Mouse (Mus musculus): ENCODE measurements around the gene Tmem72. TPM values are rescaled to one million over a fixed set of nuclear protein-coding genes. Genes with fewer than 3 reads are reported as not detected.

The Tmem72 gene
- polyA plus RNA-seq, 1 experiment from 2014 or later = 0.09 TPM

GRCm38 (mm10) chr6:116647763-116648162, 69.0 kb downstream of the Tmem72 start:
- 68% methylated on average over 12 of the region's 12 CpGs for WGBS
- no peak for ATAC-seq (ENCODE audit: insufficient number of reproducible peaks, insufficient read depth, low FRiP score, low read depth)
- H3K36me3 ChIP-seq (ENCODE audit: control insufficient read depth, insufficient read depth, low read length) = peaks cover 10% of the 10 kb centered on the region
- no peak overlapping the region for H3K9ac ChIP-seq (ENCODE audit: low read length)
- no peak overlapping the region for H3K4me2 ChIP-seq (ENCODE audit: low read length)
- no peak overlapping the region for H3K4me3 ChIP-seq (ENCODE audit: control insufficient read depth in 1 of 2, insufficient read depth in 1 of 2, low read depth in 1 of 2, low read length in 2 of 2)
- peak overlapping the region in 1 of 2 experiments; percentile 19; a peak in 1 of 4 replicates for H3K27ac ChIP-seq (replicated peaks in 1 of 2; ENCODE audit: control insufficient read depth in 1 of 2, insufficient read depth in 1 of 2, low read depth in 2 of 2, low read length in 2 of 2)
- no peaks in the 10 kb centered on the region for H3K27me3 ChIP-seq (ENCODE audit: control insufficient read depth, insufficient read depth, low read length)
- peaks cover 28 to 42% of the 10 kb centered on the region in 2 experiments for H3K4me1 ChIP-seq (ENCODE audit: control insufficient read depth in 2 of 2, insufficient read depth in 2 of 2, low read length in 2 of 2)
- H3K9me3 ChIP-seq (ENCODE audit: control insufficient read depth, low read length) = no peaks in the 10 kb centered on the region

DNA sequence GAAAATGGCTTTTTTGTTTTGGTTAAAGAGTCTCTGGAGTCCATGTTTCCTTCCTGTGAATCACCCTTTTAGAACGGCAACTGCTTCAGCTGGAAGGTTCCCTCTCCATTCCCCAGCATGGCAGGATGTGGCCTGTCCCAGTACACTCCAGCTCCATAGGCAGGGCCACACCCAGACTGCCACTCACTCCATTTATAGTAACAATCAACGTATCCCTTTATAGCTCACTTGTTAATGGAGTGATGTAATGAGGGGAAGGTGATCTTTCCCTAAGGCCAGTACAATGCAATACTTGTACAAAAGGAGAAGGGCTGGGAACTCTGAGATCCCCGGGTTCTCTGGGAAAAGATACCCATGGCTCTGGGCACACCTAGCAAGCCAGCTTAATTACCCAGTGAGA, 72.4 kb downstream of the Tmem72 start:
- 12% methylated on average over 3 of the region's 3 CpGs for WGBS
- Histone ChIP-seq H3K27me3 (ENCODE audit: control insufficient read depth, insufficient read depth, low read length) (no peaks in the 10 kb centered on the region), H3K4me1 (ENCODE audit: control insufficient read depth in 2 of 2, insufficient read depth in 2 of 2, low read length in 2 of 2) (peaks cover 12 to 32% of the 10 kb centered on the region in 2 experiments), H3K4me3 (ENCODE audit: control insufficient read depth in 1 of 2, insufficient read depth in 1 of 2, low read depth in 1 of 2, low read length in 2 of 2) (no peak overlapping the region), H3K27ac (replicated peaks in 1 of 2; ENCODE audit: control insufficient read depth in 1 of 2, insufficient read depth in 1 of 2, low read depth in 2 of 2, low read length in 2 of 2) (peak overlapping the region; percentile 91 to 92), H3K4me2 (ENCODE audit: low read length) (no peak overlapping the region), H3K9me3 (ENCODE audit: control insufficient read depth, low read length) (no peaks in the 10 kb centered on the region), H3K36me3 (ENCODE audit: control insufficient read depth, insufficient read depth, low read length) (no peaks in the 10 kb centered on the region), H3K9ac (ENCODE audit: low read length) (no peak overlapping the region)
- ATAC-seq (ENCODE audit: insufficient number of reproducible peaks, insufficient read depth, low FRiP score, low read depth) = peak; percentile 86

- peaks cover 15 to 34% of the 10 kb centered on the region in 2 experiments for H3K4me1 ChIP-seq (ENCODE audit: control insufficient read depth in 2 of 2, insufficient read depth in 2 of 2, low read length in 2 of 2)
- no peak overlapping the region for H3K9ac ChIP-seq (ENCODE audit: low read length)
- no peaks in the 10 kb centered on the region for H3K36me3 ChIP-seq (ENCODE audit: control insufficient read depth, insufficient read depth, low read length)
- H3K4me2 ChIP-seq (ENCODE audit: low read length) = no peak overlapping the region
- WGBS = 43% methylated on average over 4 of the region's 4 CpGs
- H3K27me3 ChIP-seq (ENCODE audit: control insufficient read depth, insufficient read depth, low read length) = no peaks in the 10 kb centered on the region
- H3K27ac ChIP-seq (replicated peaks in 1 of 2; ENCODE audit: control insufficient read depth in 1 of 2, insufficient read depth in 1 of 2, low read depth in 2 of 2, low read length in 2 of 2) = peak overlapping the region; percentile 43 to 91
- no peak overlapping the region for H3K4me3 ChIP-seq (ENCODE audit: control insufficient read depth in 1 of 2, insufficient read depth in 1 of 2, low read depth in 1 of 2, low read length in 2 of 2)
- no peak for ATAC-seq (ENCODE audit: insufficient number of reproducible peaks, insufficient read depth, low FRiP score, low read depth)
- H3K9me3 ChIP-seq (ENCODE audit: control insufficient read depth, low read length) = no peaks in the 10 kb centered on the region
These were observed 72.8 kb downstream of the Tmem72 start for GRCm38 (mm10) chr6:116643881-116644280.

GRCm38 (mm10) chr6:116642942-116643341, 73.8 kb downstream of the Tmem72 start:
- H3K4me1 ChIP-seq (ENCODE audit: control insufficient read depth in 2 of 2, insufficient read depth in 2 of 2, low read length in 2 of 2) = peaks cover 17 to 36% of the 10 kb centered on the region in 2 experiments
- H3K4me2 ChIP-seq (ENCODE audit: low read length) = no peak overlapping the region
- no peak overlapping the region for H3K4me3 ChIP-seq (ENCODE audit: control insufficient read depth in 1 of 2, insufficient read depth in 1 of 2, low read depth in 1 of 2, low read length in 2 of 2)
- no peak overlapping the region for H3K9ac ChIP-seq (ENCODE audit: low read length)
- H3K27ac ChIP-seq (replicated peaks in 1 of 2; ENCODE audit: control insufficient read depth in 1 of 2, insufficient read depth in 1 of 2, low read depth in 2 of 2, low read length in 2 of 2) = peak overlapping the region in 1 of 2 experiments; percentile 91; a peak in 1 of 4 replicates
- no peaks in the 10 kb centered on the region for H3K9me3 ChIP-seq (ENCODE audit: control insufficient read depth, low read length)
- WGBS = 73% methylated on average over 11 of the region's 11 CpGs
- H3K36me3 ChIP-seq (ENCODE audit: control insufficient read depth, insufficient read depth, low read length) = no peaks in the 10 kb centered on the region
- no peaks in the 10 kb centered on the region for H3K27me3 ChIP-seq (ENCODE audit: control insufficient read depth, insufficient read depth, low read length)
- no peak for ATAC-seq (ENCODE audit: insufficient number of reproducible peaks, insufficient read depth, low FRiP score, low read depth)

GRCm38 (mm10) chr6:116639663-116640062, 77.0 kb downstream of the Tmem72 start:
- Histone ChIP-seq H3K4me3 (ENCODE audit: control insufficient read depth in 1 of 2, insufficient read depth in 1 of 2, low read depth in 1 of 2, low read length in 2 of 2) (no peak overlapping the region), H3K4me1 (ENCODE audit: control insufficient read depth in 2 of 2, insufficient read depth in 2 of 2, low read length in 2 of 2) (peaks cover 29 to 55% of the 10 kb centered on the region in 2 experiments), H3K36me3 (ENCODE audit: control insufficient read depth, insufficient read depth, low read length) (no peaks in the 10 kb centered on the region), H3K9me3 (ENCODE audit: control insufficient read depth, low read length) (no peaks in the 10 kb centered on the region), H3K27ac (replicated peaks in 1 of 2; ENCODE audit: control insufficient read depth in 1 of 2, insufficient read depth in 1 of 2, low read depth in 2 of 2, low read length in 2 of 2) (0 out of 4 replicates have a peak overlapping the region, but pooled peaks of 1 of the 2 experiments have one; percentile 21), H3K9ac (ENCODE audit: low read length) (no peak overlapping the region), H3K4me2 (ENCODE audit: low read length) (no peak overlapping the region), H3K27me3 (ENCODE audit: control insufficient read depth, insufficient read depth, low read length) (no peaks in the 10 kb centered on the region)
- no peak for ATAC-seq (ENCODE audit: insufficient number of reproducible peaks, insufficient read depth, low FRiP score, low read depth)
- WGBS = 38% methylated on average over 2 of the region's 2 CpGs

DNA sequence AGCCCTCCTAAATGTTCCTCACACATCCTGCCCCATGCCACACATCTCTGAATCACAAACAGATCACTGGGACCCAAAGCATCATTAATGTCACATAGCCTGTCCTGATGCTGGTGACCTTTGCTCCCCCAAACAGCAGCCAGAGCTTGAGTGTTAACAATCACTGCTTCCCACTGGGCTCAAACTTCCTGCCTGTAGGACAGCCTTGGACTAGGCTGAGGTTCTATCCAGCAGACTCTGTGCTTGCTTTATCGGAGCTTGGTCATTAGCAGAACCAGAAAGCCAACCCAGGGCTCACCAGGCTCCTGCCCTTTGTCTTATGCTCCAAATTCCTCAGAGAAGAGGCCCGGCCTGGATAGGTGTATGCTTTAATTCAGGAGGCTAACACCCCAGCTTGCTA, 77.8 kb downstream of the Tmem72 start:
- Histone ChIP-seq H3K4me3 (ENCODE audit: control insufficient read depth in 1 of 2, insufficient read depth in 1 of 2, low read depth in 1 of 2, low read length in 2 of 2) (no peak overlapping the region), H3K4me2 (ENCODE audit: low read length) (no peak overlapping the region), H3K4me1 (ENCODE audit: control insufficient read depth in 2 of 2, insufficient read depth in 2 of 2, low read length in 2 of 2) (peaks cover 27 to 59% of the 10 kb centered on the region in 2 experiments), H3K27me3 (ENCODE audit: control insufficient read depth, insufficient read depth, low read length) (no peaks in the 10 kb centered on the region), H3K36me3 (ENCODE audit: control insufficient read depth, insufficient read depth, low read length) (no peaks in the 10 kb centered on the region), H3K9me3 (ENCODE audit: control insufficient read depth, low read length) (no peaks in the 10 kb centered on the region), H3K9ac (ENCODE audit: low read length) (no peak overlapping the region), H3K27ac (replicated peaks in 1 of 2; ENCODE audit: control insufficient read depth in 1 of 2, insufficient read depth in 1 of 2, low read depth in 2 of 2, low read length in 2 of 2) (no peak overlapping the region)
- ATAC-seq (ENCODE audit: insufficient number of reproducible peaks, insufficient read depth, low FRiP score, low read depth) = no peak
- 72% methylated on average over 2 of the region's 2 CpGs for WGBS

DNA sequence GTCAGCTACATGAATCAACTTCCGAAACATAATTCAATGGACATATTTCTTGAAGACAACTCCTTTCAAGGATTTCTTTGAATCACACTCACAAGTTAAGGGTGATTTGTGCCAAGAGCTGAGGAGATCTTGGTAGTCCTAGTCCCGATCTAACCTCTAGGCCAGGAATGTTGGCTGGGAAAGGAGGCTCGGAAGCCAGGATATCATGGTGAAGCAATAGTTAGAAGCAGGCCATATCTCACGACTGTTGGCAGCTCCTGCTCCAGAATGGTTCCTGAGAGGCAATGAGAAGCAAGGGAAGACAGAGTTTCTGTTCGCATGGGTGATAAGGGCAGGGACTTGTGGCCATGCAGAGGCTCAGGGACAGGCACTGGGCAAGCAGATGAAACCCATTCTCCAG, 79.2 kb downstream of the Tmem72 start:
- no peaks in the 10 kb centered on the region for H3K36me3 ChIP-seq (ENCODE audit: control insufficient read depth, insufficient read depth, low read length)
- no peak overlapping the region for H3K27ac ChIP-seq (replicated peaks in 1 of 2; ENCODE audit: control insufficient read depth in 1 of 2, insufficient read depth in 1 of 2, low read depth in 2 of 2, low read length in 2 of 2)
- WGBS = 60% methylated on average over 5 of the region's 5 CpGs
- no peak for ATAC-seq (ENCODE audit: insufficient number of reproducible peaks, insufficient read depth, low FRiP score, low read depth)
- H3K4me1 ChIP-seq (ENCODE audit: control insufficient read depth in 2 of 2, insufficient read depth in 2 of 2, low read length in 2 of 2) = peaks cover 27 to 50% of the 10 kb centered on the region in 2 experiments
- no peak overlapping the region for H3K4me3 ChIP-seq (ENCODE audit: control insufficient read depth in 1 of 2, insufficient read depth in 1 of 2, low read depth in 1 of 2, low read length in 2 of 2)
- H3K9ac ChIP-seq (ENCODE audit: low read length) = no peak overlapping the region
- no peak overlapping the region for H3K4me2 ChIP-seq (ENCODE audit: low read length)
- H3K27me3 ChIP-seq (ENCODE audit: control insufficient read depth, insufficient read depth, low read length) = no peaks in the 10 kb centered on the region
- no peaks in the 10 kb centered on the region for H3K9me3 ChIP-seq (ENCODE audit: control insufficient read depth, low read length)

DNA sequence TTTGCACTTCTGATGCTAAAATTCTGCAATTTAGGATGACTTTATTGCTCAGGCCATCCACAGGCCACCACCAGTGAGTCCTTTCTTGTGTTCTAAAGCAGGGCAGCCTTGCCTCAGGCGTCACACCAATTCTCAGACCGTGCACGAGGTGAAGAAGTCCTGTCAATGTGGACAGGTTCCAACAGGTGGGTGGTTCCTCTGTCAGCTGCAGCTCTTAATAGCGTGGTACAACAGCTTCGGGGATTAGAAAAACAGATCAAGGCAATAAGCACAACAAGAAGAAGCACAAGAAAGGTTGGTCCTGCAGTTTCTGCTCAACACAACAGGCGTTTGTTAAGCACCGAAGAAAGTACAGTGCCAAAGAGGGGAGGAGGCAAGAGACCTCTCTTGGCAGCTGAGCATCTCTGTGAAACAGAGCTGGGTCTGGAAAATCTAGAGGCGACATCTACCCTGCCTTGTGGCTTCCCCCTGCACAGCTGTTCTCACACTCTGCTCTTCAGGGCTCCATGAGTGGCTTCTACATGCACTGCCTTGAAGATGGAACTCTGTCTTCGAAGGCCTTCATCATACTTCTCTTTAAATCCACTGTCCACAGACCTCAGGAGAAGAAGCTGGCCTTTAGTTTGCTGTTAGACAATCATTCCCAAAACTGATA, 80.0 kb downstream of the Tmem72 start:
- Histone ChIP-seq H3K4me3 (ENCODE audit: control insufficient read depth in 1 of 2, insufficient read depth in 1 of 2, low read depth in 1 of 2, low read length in 2 of 2) (no peak overlapping the region), H3K36me3 (ENCODE audit: control insufficient read depth, insufficient read depth, low read length) (no peaks in the 10 kb centered on the region), H3K4me1 (ENCODE audit: control insufficient read depth in 2 of 2, insufficient read depth in 2 of 2, low read length in 2 of 2) (peaks cover 27 to 50% of the 10 kb centered on the region in 2 experiments), H3K9ac (ENCODE audit: low read length) (no peak overlapping the region), H3K4me2 (ENCODE audit: low read length) (no peak overlapping the region), H3K27ac (replicated peaks in 1 of 2; ENCODE audit: control insufficient read depth in 1 of 2, insufficient read depth in 1 of 2, low read depth in 2 of 2, low read length in 2 of 2) (peak overlapping the region in 1 of 2 experiments; percentile 96; a peak in 3 of 4 replicates), H3K9me3 (ENCODE audit: control insufficient read depth, low read length) (no peaks in the 10 kb centered on the region), H3K27me3 (ENCODE audit: control insufficient read depth, insufficient read depth, low read length) (no peaks in the 10 kb centered on the region)
- ATAC-seq (ENCODE audit: insufficient number of reproducible peaks, insufficient read depth, low FRiP score, low read depth) = no peak
- 73% methylated on average over 9 of the region's 9 CpGs for WGBS

Measured in heart, embryonic 14.5 days (tissue).